Mouse (Mus musculus) ES-Bruce4 (cell line): ENCODE results near the gene Cyth4. TPM values are rescaled to one million over a fixed set of nuclear protein-coding genes. Genes with fewer than 3 reads are reported as not detected.

Source experiments
- H3K27ac ChIP-seq: 2 replicates; pipeline ENCODE4 v1.5.1; 2012; ENCODE audit warnings: low read length, inconsistent platforms; ENCODE audit not compliant: insufficient read depth
- H3K27me3 ChIP-seq: 2 replicates; pipeline ENCODE4 v1.6.1; 2012; ENCODE audit warnings: mild to moderate bottlenecking, low read length, inconsistent platforms; ENCODE audit not compliant: control insufficient read depth, poor library complexity, insufficient read depth, severe bottlenecking
- H3K36me3 ChIP-seq: 2 replicates; pipeline ENCODE4 v1.6.1; 2012; ENCODE audit warnings: inconsistent platforms, mild to moderate bottlenecking, low read length, moderate library complexity; ENCODE audit not compliant: control insufficient read depth, poor library complexity, insufficient read depth, severe bottlenecking
- H3K4me1 ChIP-seq: one replicate; pipeline ENCODE4 v1.8.1; 2011; ENCODE audit warnings: low read length; ENCODE audit not compliant: control insufficient read depth, insufficient read depth
- H3K4me3 ChIP-seq: 2 replicates; pipeline ENCODE4 v1.5.1; 2011; ENCODE audit warnings: low read depth, mild to moderate bottlenecking, low read length
- H3K9ac ChIP-seq: 2 replicates; pipeline ENCODE4 v1.6.1; 2012; ENCODE audit warnings: low read depth, mild to moderate bottlenecking, inconsistent platforms; ENCODE audit not compliant: poor library complexity, severe bottlenecking
- H3K9me3 ChIP-seq: replicated peaks from 2 replicates; pipeline ENCODE4 v1.6.1; 2012; ENCODE audit warnings: mild to moderate bottlenecking, low read length, inconsistent platforms; ENCODE audit not compliant: control insufficient read depth, poor library complexity, insufficient read depth, severe bottlenecking
- CTCF ChIP-seq: IDR thresholded peaks from one replicate; pipeline ENCODE4 v1.8.1; 2011; ENCODE audit warnings: low read depth, low read length
- EP300 ChIP-seq: IDR thresholded peaks from 2 replicates; pipeline ENCODE4 v1.6.1; 2011; ENCODE audit warnings: low read depth, low read length; ENCODE audit not compliant: insufficient read depth
- POLR2A ChIP-seq: IDR thresholded peaks from one replicate; pipeline ENCODE4 v1.8.1; 2011; ENCODE audit warnings: low read length; ENCODE audit not compliant: insufficient read depth
- polyA plus RNA-seq: library from polyadenylated mRNA; stranded (reverse); fragments of >200 nt; gene quantifications from 2 replicates; pipeline ENCODE4 v1.2.4, GENCODE M21; 2011; ENCODE audit warnings: low read depth; ENCODE audit not compliant: missing spikeins, insufficient read depth, insufficient read length

Gene Cyth4
- polyA plus RNA-seq, 1 experiment: 0.40 TPM

DNA sequence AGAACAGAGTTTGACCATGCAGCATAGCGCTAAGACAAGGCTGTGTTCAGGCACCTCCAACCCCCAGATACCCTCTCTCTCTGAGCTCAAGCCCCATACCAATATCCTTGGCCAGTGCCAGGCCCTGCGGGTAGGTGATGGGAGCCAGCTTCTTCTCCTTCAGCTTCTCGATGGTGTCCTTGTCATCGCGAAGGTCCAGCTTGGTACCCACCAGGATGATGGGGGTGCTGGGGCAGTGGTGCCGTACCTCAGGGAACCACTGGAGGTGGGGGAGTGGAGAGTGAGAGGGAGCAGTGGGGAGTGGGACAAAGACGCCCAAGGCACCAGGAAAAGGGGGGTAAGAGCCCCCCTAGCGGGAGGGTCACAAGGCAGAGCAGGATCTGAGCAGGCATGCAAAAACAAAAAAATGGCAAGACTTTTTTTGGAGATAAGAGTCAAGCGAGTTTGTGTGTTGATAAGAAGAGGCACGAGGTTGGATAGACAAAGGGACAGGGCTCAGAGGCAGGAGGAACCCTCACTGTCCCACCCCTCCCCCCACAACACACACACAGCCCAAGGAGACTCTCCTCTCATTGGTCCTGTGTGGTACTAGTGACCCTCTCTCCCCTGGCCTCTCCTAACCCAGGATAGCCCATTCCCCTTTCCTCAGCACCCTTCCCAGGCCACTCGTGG is 31.9 kb upstream of the Cyth4 start:
- no peaks in the 10 kb centered on the region for H3K9me3 ChIP-seq
- no peaks in the 10 kb centered on the region for H3K4me1 ChIP-seq
- TF ChIP-seq EP300 (no peak), POLR2A (no peak), CTCF (no peak)
- no peaks in the 10 kb centered on the region for H3K27me3 ChIP-seq
- H3K36me3 ChIP-seq: no peaks in the 10 kb centered on the region
- H3K27ac ChIP-seq: no peak overlapping the region
- no peak overlapping the region for H3K4me3 ChIP-seq
- H3K9ac ChIP-seq: no peak overlapping the region

DNA sequence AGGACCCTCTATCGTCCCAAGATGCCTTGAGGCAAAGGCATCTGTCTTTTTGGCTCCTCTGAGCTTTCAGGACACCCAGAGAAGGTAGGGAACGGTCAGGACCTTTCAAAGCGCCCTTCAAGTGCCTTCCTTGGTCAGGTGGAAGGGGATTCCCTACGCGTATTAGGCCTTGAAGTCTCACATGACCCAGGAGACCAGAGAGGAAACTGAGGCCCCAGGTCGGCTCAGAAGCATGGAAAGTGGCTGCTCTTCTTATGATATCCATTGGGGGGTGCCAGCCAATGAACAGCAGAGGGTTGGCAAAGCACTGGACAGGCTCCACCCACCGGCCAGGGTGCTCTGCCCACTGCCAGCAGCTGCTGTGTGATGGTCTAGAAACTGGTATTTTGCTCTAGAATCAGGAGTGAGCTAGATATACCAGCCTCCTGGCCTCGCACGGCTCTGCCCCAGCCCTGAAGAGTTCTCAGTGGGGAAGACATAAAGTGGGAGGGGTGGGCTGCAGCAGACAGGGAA is 29.2 kb upstream of the Cyth4 start:
- Histone ChIP-seq H3K9ac (no peak overlapping the region), H3K4me1 (no peaks in the 10 kb centered on the region), H3K27me3 (no peaks in the 10 kb centered on the region), H3K36me3 (no peaks in the 10 kb centered on the region), H3K9me3 (no peaks in the 10 kb centered on the region), H3K4me3 (no peak overlapping the region), H3K27ac (no peak overlapping the region)
- TF ChIP-seq EP300 (no peak), POLR2A (no peak), CTCF (no peak)

DNA sequence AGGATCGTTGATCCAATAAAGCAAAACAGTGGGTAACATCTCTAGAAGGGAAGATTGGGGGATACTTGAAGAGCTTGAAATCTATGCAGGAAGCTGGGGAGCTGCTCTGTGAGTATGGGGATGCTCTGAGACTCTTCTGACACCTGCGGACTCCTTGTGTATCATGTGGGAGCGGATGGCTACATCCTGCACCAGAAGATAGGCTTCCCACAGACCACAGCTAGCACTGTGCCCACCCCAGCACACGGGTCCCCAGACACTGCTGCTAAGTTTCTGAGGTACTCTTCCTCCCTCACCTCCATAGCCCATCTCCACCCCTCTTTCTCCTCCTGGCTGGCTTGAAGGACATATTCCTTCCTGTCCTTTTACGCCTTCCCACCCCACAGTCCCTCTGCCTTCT is 26.7 kb upstream of the Cyth4 start:
- no peak for TF ChIP-seq EP300
- TF ChIP-seq CTCF: no peak
- TF ChIP-seq POLR2A: no peak
- H3K4me1 ChIP-seq: no peaks in the 10 kb centered on the region
- H3K4me3 ChIP-seq: no peak overlapping the region

DNA sequence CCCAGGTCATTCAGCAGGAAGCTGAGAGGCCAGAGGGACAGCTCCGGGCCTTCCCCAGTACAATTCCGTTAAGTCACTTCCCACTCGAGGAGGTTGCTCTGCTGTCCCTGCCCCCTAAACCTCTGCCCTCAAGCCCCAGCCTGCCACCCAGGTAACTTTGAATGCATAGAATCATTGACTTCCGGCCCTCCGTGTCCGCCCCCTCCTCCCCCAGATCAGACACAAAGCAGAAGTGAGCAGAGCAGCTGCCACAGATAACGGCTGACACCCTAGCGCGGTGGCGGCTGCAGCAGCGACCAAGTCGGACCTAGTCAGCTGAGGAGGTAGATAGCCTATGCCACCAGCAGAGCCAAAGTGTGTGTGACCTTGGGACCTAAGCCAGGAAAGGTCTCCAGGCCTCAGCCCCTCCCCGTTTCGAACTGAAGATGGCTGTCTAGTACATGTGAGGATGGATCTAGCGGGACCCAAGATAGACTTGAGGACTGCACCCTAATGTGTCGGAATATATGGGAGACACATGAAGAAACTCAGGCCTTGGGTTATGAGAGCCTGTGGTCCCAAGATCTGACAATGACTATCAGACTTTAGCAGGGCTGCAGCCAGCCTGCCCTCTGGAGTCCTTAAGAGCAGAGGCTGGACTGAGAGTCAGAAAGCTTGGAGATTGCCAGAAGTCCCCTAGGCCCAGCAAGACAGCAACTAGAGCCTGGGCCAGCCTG is 25.1 kb upstream of the Cyth4 start:
- Histone ChIP-seq H3K27ac (no peak overlapping the region), H3K9ac (no peak overlapping the region), H3K4me3 (no peak overlapping the region), H3K9me3 (no peaks in the 10 kb centered on the region), H3K27me3 (no peaks in the 10 kb centered on the region), H3K36me3 (no peaks in the 10 kb centered on the region), H3K4me1 (no peaks in the 10 kb centered on the region)
- TF ChIP-seq EP300: no peak
- no peak for TF ChIP-seq POLR2A
- TF ChIP-seq CTCF: no peak

More for the DNA sequence above, 26.7 kb upstream of the Cyth4 start:
- H3K9ac ChIP-seq: no peak overlapping the region
- no peak overlapping the region for H3K27ac ChIP-seq
- no peaks in the 10 kb centered on the region for H3K9me3 ChIP-seq
- no peaks in the 10 kb centered on the region for H3K27me3 ChIP-seq
- no peaks in the 10 kb centered on the region for H3K36me3 ChIP-seq

DNA sequence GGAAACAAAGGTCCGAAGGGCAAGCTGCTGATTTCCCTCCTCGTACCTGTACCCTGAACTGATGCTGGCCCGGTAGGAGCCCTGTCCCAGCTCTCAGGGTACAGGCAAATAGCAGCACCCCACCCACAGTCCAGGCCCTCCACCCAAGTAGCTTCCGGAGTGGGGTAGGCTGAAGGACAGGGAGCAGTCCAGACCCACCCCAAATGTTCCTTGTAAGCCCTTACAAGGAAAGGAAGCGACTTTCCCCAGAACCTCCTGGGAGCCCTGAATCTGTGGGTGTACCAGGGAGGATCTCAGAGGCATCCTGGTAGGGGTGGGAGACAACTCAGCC is 24.6 kb upstream of the Cyth4 start:
- Histone ChIP-seq H3K4me1 (no peaks in the 10 kb centered on the region), H3K4me3 (no peak overlapping the region), H3K27ac (no peak overlapping the region), H3K27me3 (no peaks in the 10 kb centered on the region), H3K9ac (no peak overlapping the region), H3K36me3 (no peaks in the 10 kb centered on the region), H3K9me3 (no peaks in the 10 kb centered on the region)
- no peak for TF ChIP-seq EP300
- no peak for TF ChIP-seq CTCF
- TF ChIP-seq POLR2A: no peak
